Mouse (Mus musculus): ENCODE measurements around the gene Sfxn4. TPM values are rescaled to one million over a fixed set of nuclear protein-coding genes. Genes with fewer than 3 reads are reported as not detected.

Sfxn4 gene
- 10.7 and 11.5 TPM in 2 replicates for polyA plus RNA-seq (2015; fragmentation: Nextera tagmentation; extraction: Ambion mirVana)

- H3K9ac ChIP-seq, result peak within 1 kb of the TSS; percentile 69
- no peaks in the 10 kb centered on the region for H3K9me3 ChIP-seq
- peak; percentile 99 for ATAC-seq (replicated peaks)
- 2% methylated on average over 30 of the region's 30 CpGs for WGBS
- H3K27me3 ChIP-seq (replicated peaks), result no peaks in the 10 kb centered on the region
- H3K4me1 ChIP-seq, result peaks cover 11% of the 10 kb centered on the region; the same call in 1 of the 2 replicates
- H3K27ac ChIP-seq, result peak within 1 kb of the TSS; percentile 73
- peak within 1 kb of the TSS; percentile 68 for H3K4me3 ChIP-seq
- H3K4me2 ChIP-seq, result peak within 1 kb of the TSS; percentile 77
- H3K36me3 ChIP-seq (replicated peaks), result 0 out of 2 replicates have a peak, but pooled peaks cover 4% of the 10 kb centered on the region
These were observed at the start of gene Sfxn4 for GRCm38 (mm10) chr19:60860868-60861700. Gene Sfxn4 (minus strand): TSS chr19:60861479.

DNA sequence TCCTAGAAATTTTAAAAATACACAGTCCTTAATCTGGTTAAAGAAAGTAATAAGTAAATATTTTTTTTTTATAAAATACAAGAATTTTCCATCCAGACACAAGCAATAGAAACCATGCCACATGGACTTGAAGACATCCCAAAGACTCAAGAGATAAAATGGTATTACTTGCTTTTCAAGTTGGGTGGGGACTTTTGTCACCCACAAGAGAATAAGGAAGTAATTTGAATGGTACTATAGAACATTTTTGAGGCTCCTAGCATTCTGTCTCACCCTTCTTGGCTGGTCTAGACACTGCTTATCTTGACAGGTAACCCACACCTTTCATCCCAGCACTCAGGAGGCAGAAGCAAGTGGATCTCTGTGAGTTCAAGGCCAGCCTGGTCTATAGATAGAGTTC lies 49.0 kb upstream of the Sfxn4 start:
- Histone ChIP-seq H3K27me3 (replicated peaks) (no peaks in the 10 kb centered on the region), H3K4me1 (no peaks in the 10 kb centered on the region), H3K4me2 (no peak overlapping the region), H3K4me3 (no peak overlapping the region), H3K27ac (no peak overlapping the region), H3K9me3 (no peaks in the 10 kb centered on the region), H3K9ac (no peak overlapping the region), H3K36me3 (replicated peaks) (no peaks in the 10 kb centered on the region)
- no peak for ATAC-seq (replicated peaks)

GRCm38 (mm10) chr19:60905477-60905876 lies 44.2 kb upstream of the Sfxn4 start:
- H3K4me2 ChIP-seq, result no peak overlapping the region
- WGBS, result 96% methylated on average over 5 of the region's 5 CpGs
- no peaks in the 10 kb centered on the region for H3K4me1 ChIP-seq
- H3K9ac ChIP-seq, result no peak overlapping the region
- H3K4me3 ChIP-seq, result no peak overlapping the region
- no peaks in the 10 kb centered on the region for H3K36me3 ChIP-seq (replicated peaks)
- H3K27ac ChIP-seq, result no peak overlapping the region
- no peaks in the 10 kb centered on the region for H3K27me3 ChIP-seq (replicated peaks)
- H3K9me3 ChIP-seq, result no peaks in the 10 kb centered on the region
- no peak for ATAC-seq (replicated peaks)

DNA sequence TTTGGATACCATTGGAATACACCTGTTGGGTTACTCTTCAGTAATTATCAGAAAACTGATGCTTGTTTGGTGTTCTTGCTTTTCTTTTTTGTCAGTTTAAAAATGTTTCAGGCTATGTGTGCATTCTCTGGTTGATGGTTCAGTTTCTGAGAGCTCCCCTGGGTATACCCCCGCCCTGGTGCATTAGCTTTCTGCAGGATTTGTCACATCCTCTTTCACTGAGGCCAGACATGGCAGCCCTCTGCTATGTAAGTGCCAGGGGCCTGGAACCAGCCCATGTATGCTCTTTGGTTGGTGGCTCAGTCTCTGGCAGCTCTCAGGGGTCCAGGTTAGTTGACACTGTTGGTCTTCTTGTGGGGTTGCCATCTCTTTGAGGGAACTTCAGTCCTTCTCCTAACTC lies 42.7 kb upstream of the Sfxn4 start:
- Histone ChIP-seq H3K27ac (no peak overlapping the region), H3K4me2 (no peak overlapping the region), H3K36me3 (replicated peaks) (no peaks in the 10 kb centered on the region), H3K27me3 (replicated peaks) (no peaks in the 10 kb centered on the region), H3K4me1 (no peaks in the 10 kb centered on the region), H3K4me3 (no peak overlapping the region), H3K9me3 (no peaks in the 10 kb centered on the region), H3K9ac (no peak overlapping the region)
- ATAC-seq (replicated peaks), result no peak
- WGBS, result 96% methylated on average over 1 of the region's 1 CpGs

DNA sequence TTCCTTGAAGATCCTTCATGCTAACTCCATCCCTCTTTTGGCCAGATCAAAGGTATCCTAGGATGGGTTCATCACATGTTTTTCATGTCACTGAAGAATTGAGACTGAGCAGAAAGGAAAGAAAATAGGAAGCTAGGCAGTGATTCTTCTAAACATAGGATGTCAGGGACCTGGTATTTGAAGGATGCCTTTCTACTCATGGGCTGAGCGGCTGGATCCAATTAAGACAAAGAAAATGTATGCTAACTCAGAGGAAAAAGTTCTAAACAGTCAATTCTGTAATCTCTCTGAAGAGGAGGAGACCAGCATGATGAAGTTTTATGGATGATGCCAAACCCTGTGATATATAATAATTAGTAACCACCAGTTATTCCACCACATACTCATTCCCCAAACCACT lies 41.9 kb upstream of the Sfxn4 start:
- H3K9me3 ChIP-seq, result no peaks in the 10 kb centered on the region
- no peak for ATAC-seq (replicated peaks)
- H3K4me1 ChIP-seq, result no peaks in the 10 kb centered on the region
- no peaks in the 10 kb centered on the region for H3K27me3 ChIP-seq (replicated peaks)
- no peak overlapping the region for H3K9ac ChIP-seq
- no peaks in the 10 kb centered on the region for H3K36me3 ChIP-seq (replicated peaks)
- H3K4me3 ChIP-seq, result no peak overlapping the region
- 81% methylated on average over 1 of the region's 1 CpGs for WGBS
- H3K4me2 ChIP-seq, result no peak overlapping the region
- H3K27ac ChIP-seq, result no peak overlapping the region

GRCm38 (mm10) chr19:60895251-60895880 lies 34.1 kb upstream of the Sfxn4 start:
- 16% methylated on average over 3 of the region's 3 CpGs for WGBS
- H3K4me1 ChIP-seq, result peaks cover 17% of the 10 kb centered on the region
- H3K27ac ChIP-seq, result no peak overlapping the region
- no peaks in the 10 kb centered on the region for H3K27me3 ChIP-seq (replicated peaks)
- no peak overlapping the region for H3K4me3 ChIP-seq
- no peak for ATAC-seq (replicated peaks)
- no peak overlapping the region for H3K9ac ChIP-seq
- no peak overlapping the region for H3K4me2 ChIP-seq
- no peaks in the 10 kb centered on the region for H3K36me3 ChIP-seq (replicated peaks)
- no peaks in the 10 kb centered on the region for H3K9me3 ChIP-seq

GRCm38 (mm10) chr19:60891934-60892547 lies 30.8 kb upstream of the Sfxn4 start:
- no peaks in the 10 kb centered on the region for H3K36me3 ChIP-seq (replicated peaks)
- H3K4me2 ChIP-seq, result peak overlapping the region; percentile 58
- no peak overlapping the region for H3K27ac ChIP-seq
- 34% methylated on average over 1 of the region's 1 CpGs for WGBS
- no peaks in the 10 kb centered on the region for H3K27me3 ChIP-seq (replicated peaks)
- no peaks in the 10 kb centered on the region for H3K9me3 ChIP-seq
- no peak for ATAC-seq (replicated peaks)
- H3K4me1 ChIP-seq, result peaks cover 24% of the 10 kb centered on the region
- 0 out of 2 replicates have a peak overlapping the region, but pooled peaks have one; percentile 82 for H3K4me3 ChIP-seq
- H3K9ac ChIP-seq, result no peak overlapping the region

GRCm38 (mm10) chr19:60891123-60891470 lies 29.8 kb upstream of the Sfxn4 start:
- WGBS, result 9% methylated on average over 4 of the region's 5 CpGs
- Histone ChIP-seq H3K4me1 (peaks cover 24% of the 10 kb centered on the region), H3K4me3 (peak overlapping the region; percentile 82), H3K9ac (peak overlapping the region; percentile 11), H3K9me3 (no peaks in the 10 kb centered on the region), H3K36me3 (replicated peaks) (no peaks in the 10 kb centered on the region), H3K27ac (no peak overlapping the region), H3K4me2 (peak overlapping the region; percentile 58), H3K27me3 (replicated peaks) (no peaks in the 10 kb centered on the region)
- no peak for ATAC-seq (replicated peaks)

DNA sequence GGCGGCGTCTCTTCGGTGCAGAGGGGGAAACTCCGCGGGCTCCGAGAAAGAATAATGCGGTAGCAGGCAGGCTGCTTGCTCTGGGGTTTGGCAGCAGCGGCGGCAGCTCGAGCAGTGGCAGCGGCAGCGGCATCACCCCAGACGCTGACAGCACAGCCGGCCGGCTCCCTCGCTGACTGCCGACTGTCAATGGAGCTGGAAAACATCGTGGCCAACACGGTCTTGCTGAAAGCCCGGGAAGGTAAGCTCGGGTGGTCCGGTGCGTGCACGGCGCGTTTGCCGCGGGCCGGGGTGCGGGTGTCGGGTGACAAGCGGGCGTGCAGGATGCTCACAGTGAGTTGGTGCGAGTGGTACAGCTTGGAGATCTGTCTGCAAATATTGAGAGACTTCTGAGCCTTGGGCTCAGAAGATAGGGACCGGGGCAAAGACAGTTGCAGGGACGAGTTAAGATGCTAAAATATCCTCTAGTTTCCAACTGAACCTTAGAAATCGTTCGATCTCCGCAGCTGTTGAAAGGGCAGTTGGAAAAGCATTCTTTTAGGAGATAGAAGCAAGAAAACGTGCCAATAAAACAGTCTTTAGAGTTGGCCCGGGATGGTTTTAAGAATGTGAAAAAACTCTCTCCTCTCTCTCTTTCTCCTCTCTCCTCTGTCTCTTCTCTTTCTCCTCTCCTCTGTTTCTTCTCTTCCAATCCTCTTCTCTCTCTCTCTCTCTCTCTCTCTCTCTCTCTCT lies 29.3 kb upstream of the Sfxn4 start:
- Histone ChIP-seq H3K4me2 (peak overlapping the region; percentile 58), H3K4me1 (peaks cover 24% of the 10 kb centered on the region), H3K27ac (peak overlapping the region; percentile 93), H3K4me3 (peak overlapping the region; percentile 82), H3K27me3 (replicated peaks) (no peaks in the 10 kb centered on the region), H3K9me3 (no peaks in the 10 kb centered on the region), H3K36me3 (replicated peaks) (no peaks in the 10 kb centered on the region), H3K9ac (peak overlapping the region; percentile 78)
- peak; percentile 79 for ATAC-seq (replicated peaks)
- WGBS, result under 1% methylated on average over 37 of the region's 41 CpGs

- Histone ChIP-seq H3K9ac (peak within 1 kb of the TSS; percentile 78), H3K9me3 (no peaks in the 10 kb centered on the region), H3K27me3 (replicated peaks) (no peaks in the 10 kb centered on the region), H3K36me3 (replicated peaks) (no peaks in the 10 kb centered on the region), H3K27ac (peak within 1 kb of the TSS; percentile 93), H3K4me3 (peak within 1 kb of the TSS; percentile 82), H3K4me1 (peaks cover 24% of the 10 kb centered on the region), H3K4me2 (peak within 1 kb of the TSS; percentile 58)
- under 1% methylated on average over 55 of the region's 55 CpGs for WGBS
- peak; percentile 99 for ATAC-seq (replicated peaks)
These were observed 28.5 kb upstream of the Sfxn4 start, which contains the start of gene Grk5 for GRCm38 (mm10) chr19:60889714-60890315. Gene Grk5 (plus strand): TSS chr19:60889749.

GRCm38 (mm10) chr19:60889101-60889713 lies 27.9 kb upstream of the Sfxn4 start:
- 3% methylated on average over 17 of the region's 17 CpGs for WGBS
- H3K27me3 ChIP-seq (replicated peaks), result no peaks in the 10 kb centered on the region
- H3K27ac ChIP-seq, result peak overlapping the region; percentile 93
- ATAC-seq (replicated peaks), result 0 out of 2 replicates have a peak, but pooled peaks have one; percentile 5
- peaks cover 24% of the 10 kb centered on the region for H3K4me1 ChIP-seq
- H3K9me3 ChIP-seq, result no peaks in the 10 kb centered on the region
- no peaks in the 10 kb centered on the region for H3K36me3 ChIP-seq (replicated peaks)
- H3K4me2 ChIP-seq, result peak overlapping the region; percentile 51
- peak overlapping the region; percentile 66 for H3K9ac ChIP-seq
- H3K4me3 ChIP-seq, result peak overlapping the region; percentile 82
